Mouse (Mus musculus) brown adipose tissue, adult 24 weeks (tissue): Measurements from ENCODE around the gene Slc25a28. TPM values are rescaled to one million over a fixed set of nuclear protein-coding genes. Genes with fewer than 3 reads are reported as not detected.

Experiments used
- H3K27ac ChIP-seq: fragments of 200-500 bp; replicated peaks from 2 replicates; pipeline ENCODE4 v1.5.1; 2012; ENCODE audit warnings: low read depth, mild to moderate bottlenecking, low read length
- H3K4me1 ChIP-seq: fragments of 200-500 bp; 2 replicates; pipeline ENCODE4 v1.6.1; 2012; ENCODE audit warnings: low read length, mixed read lengths; ENCODE audit not compliant: control insufficient read depth, insufficient read depth, insufficient read length
- H3K4me3 ChIP-seq: fragments of 200-500 bp; 2 replicates; pipeline ENCODE4 v1.5.1; 2012; ENCODE audit warnings: low read depth, mild to moderate bottlenecking, low read length, moderate library complexity; ENCODE audit not compliant: insufficient read depth
- polyA plus RNA-seq: library from polyadenylated mRNA; stranded (reverse); fragments of >200 nt; gene quantifications from 2 replicates; pipeline ENCODE4 v1.2.4, GENCODE M21; 2012; ENCODE audit not compliant: missing spikeins, insufficient read depth, insufficient read length

Gene Slc25a28
- 33.1 and 35.6 TPM in 2 replicates for polyA plus RNA-seq

DNA sequence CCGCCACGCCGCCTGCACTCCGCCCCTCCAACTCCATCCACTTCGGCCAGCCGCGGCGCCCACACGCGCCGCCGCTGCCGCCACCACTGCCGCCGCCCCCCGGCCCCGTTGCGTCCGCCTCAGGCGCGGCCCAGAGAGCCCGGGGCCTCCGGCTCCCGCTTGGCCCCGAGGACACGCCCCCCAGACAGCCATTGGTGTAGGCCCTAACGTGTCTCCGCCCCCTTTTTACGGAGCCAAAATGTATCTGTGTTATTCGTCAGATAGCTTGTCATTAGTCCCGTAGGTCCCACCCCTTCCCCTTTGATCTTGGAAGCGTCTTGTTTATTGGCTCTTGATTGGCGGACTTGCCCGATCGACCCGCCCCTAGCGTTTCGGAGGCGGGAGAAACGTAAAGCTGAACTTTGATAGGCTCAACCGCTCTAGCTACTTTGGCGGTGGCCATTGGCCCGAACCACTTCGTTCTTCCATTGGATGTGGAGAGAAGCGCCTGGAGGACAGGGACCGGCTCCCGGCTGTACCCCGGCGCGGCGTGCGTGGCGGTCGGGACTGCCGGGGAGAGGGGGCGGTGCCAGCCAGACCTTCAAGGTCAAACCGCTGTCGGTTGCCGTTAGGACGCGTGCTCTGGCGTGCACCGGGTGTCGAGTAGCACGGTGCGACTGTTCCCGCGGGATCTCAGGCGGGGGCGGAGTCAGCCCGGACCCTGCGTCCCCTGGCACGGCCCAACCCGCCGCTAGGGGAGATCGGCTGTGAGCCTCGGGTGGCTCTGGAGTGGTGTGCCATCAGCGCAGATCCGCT is at the start of gene Slc25a28:
Gene Slc25a28, minus strand, starts transcription at position 152 of the 795 bp plus-strand sequence.
- peaks cover 11% of the 10 kb centered on the region for H3K4me1 ChIP-seq
- H3K4me3 ChIP-seq: peak within 1 kb of the TSS; percentile 98
- peak within 1 kb of the TSS; percentile 57 for H3K27ac ChIP-seq

DNA sequence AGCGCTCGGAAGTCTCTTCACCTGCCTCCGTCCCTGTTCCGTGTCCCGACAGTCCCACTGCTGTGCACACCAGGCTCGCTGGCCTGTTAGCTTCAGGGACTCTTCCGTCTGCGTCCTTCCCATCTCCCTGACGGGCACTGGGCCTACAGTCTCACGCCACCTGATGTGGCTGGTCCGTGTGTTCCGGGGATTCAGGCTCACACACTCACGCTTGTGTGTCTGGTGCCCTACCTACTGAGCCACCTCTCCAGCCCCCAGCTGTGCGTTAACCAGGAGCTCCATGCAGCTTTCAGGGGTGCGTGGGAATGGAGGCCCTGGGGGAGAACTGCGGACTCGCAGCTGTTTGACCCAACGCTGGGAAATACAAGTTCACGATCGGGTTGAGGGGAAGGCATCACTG is 49.5 kb upstream of the Slc25a28 start:
- peaks cover 4% of the 10 kb centered on the region; the same call in 1 of the 2 replicates for H3K4me1 ChIP-seq
- H3K4me3 ChIP-seq: no peak overlapping the region
- no peak overlapping the region for H3K27ac ChIP-seq

DNA sequence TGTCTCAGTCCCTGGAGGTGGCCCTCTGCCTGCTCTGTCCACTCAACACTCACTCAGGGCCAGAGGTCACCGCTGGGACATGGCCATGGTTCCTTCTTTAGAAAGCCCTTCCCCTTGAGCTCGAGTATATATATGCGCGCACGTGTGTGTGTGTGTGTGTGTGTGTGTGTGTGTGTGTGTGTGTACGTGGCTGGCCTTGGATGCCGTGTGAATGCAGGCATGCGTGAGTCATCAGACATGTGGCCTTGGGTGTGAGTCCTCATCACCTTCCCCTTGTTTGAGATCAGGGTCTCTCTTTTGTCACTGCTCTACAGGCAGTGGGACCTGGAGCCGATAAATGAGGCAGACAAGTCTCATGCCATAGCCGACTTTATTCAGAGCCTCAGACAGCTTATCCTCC is 48.8 kb upstream of the Slc25a28 start:
- H3K4me1 ChIP-seq: peaks cover 4% of the 10 kb centered on the region; the same call in 1 of the 2 replicates
- H3K4me3 ChIP-seq: no peak overlapping the region
- no peak overlapping the region for H3K27ac ChIP-seq

DNA sequence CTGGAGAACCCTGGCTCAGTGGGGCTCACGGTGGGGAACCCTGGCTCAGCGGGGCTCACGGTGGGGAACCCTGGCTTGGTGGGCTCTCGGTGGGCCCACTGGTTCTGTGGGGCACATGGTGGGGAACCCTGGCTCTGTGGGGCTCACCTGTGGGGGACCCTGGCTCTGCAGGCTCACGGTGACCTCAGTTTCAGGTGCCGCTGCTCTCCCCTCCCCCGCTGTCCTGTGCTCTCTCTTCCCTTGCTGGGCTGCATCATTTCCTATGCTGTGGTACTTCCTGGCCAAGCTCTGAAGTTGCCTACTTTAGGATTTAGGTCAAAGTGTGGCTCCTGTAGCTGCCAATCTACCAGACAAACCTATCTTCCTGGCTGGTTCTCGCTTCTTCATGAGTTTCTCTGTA is 48.2 kb upstream of the Slc25a28 start:
- Histone ChIP-seq H3K27ac (no peak overlapping the region), H3K4me3 (no peak overlapping the region), H3K4me1 (peaks cover 4% of the 10 kb centered on the region; the same call in 1 of the 2 replicates)

DNA sequence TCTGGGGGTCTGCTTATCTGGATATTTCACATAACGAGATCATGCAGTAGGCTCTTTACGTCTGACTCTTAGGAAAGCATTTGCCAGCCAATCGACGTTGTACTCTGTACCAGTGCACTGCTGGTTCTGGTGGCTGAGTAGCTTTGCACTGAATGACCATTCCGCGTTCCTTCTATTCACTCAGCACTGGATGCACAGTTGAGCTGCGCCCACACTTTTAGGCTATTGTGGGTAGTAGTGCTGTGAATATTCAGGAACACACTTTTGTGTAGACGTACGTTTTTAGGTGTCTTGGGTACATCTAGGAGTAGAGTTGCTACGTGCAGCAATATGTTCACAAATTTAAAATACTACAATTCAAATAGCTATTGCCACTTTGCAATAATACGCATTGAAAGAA is 45.4 kb upstream of the Slc25a28 start:
- peaks cover 4% of the 10 kb centered on the region; the same call in 1 of the 2 replicates for H3K4me1 ChIP-seq
- no peak overlapping the region for H3K27ac ChIP-seq
- H3K4me3 ChIP-seq: no peak overlapping the region

DNA sequence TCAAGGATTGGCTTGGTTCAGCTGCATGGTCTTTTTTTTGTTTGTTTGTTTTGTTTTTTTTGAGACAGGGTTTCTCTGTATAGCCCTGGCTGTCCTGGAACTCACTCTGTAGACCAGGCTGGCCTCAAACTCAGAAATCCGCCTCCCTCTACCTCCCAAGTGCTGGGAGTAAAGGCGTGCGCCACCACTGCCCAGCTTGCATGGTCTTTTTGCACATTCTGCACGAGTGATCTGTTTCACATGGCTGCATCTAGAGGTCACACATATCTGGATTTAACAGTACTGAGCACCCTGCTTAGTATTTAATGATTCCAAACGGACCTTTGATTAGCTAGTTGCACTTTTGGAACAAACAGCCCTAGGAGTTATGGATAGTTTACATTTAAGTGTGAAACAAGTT is 37.3 kb upstream of the Slc25a28 start:
- Histone ChIP-seq H3K27ac (no peak overlapping the region), H3K4me1 (no peaks in the 10 kb centered on the region), H3K4me3 (no peak overlapping the region)

DNA sequence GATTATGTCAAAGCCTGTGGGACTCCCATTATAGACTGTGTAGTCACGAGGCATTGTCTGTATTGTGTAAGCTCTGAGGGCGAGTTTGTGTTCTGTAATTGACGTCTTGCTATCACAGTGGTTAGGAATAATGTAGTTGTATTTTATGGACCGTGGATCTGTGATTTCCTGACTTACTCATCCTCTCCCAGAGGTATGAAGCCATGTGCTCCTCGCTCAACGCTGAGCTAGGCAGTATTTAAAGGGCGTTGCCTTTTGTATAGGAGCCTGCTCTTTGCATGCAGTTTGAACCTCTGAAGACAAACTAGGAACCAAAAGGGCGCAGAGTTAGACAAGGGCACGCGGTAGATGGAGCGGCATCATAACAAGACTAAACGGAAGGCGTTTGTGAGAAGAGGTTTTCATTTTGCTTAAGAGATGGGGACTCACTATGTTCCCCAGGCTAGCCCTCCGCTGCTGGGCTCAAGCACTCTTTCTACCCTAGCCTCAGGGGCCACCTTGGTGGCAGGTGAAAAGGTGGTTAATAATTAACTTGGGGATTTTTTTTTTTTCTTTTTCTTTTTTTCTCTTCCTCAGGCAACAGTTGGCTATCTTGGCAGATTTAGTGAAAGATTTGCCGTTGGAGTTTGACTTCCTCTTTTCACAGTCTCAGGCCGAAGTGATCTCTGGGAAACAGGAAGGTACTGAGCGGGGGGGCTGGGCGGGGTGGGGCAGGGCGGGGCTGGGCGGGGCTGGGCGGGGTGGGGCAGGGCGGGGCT is 36.7 kb upstream of the Slc25a28 start:
- no peak overlapping the region for H3K4me3 ChIP-seq
- H3K4me1 ChIP-seq: no peaks in the 10 kb centered on the region
- H3K27ac ChIP-seq: peak overlapping the region; percentile 50; the same call in 1 of the 2 replicates

DNA sequence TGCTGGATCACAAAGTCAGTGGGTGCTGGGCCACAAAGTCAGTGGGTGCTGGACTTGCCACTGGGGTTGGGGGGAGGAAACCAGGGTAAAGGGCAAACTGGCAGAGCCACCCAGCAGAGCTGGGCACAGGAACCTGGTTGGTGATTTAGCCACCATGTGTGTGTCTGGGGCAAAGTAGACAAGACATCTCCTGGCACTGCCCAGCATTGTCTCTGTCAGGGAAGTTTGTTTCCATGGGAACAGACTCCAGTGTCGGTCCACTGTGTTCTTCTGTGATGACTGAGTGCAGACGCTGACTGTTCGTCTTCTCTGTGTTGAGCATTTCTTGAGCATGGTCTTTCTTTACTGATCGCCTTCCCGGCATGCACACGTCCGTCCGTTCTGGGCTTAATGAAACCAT is 34.6 kb upstream of the Slc25a28 start:
- H3K4me3 ChIP-seq: no peak overlapping the region
- no peaks in the 10 kb centered on the region for H3K4me1 ChIP-seq
- H3K27ac ChIP-seq: 0 out of 2 replicates have a peak overlapping the region, but pooled peaks have one; percentile 24

DNA sequence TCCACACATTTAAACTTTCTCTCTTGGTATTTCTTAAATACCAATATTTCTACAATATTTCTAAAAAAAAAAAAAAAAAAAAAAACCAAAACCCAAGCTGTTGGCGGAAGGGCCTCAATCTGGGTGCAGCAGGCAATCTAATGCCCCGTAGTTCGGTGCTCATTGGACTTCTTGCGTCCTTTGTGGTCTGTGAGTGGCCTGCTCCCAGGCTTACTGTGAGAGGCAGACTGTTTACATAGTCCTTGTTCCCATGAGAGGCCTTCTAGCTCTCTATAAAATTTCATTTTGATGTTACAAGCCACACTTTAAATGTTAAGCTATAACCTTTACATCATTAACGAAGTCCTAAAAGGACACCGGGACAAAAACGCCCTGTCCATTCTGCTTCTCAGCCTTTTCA is 33.5 kb upstream of the Slc25a28 start:
- Histone ChIP-seq H3K27ac (no peak overlapping the region), H3K4me1 (no peaks in the 10 kb centered on the region), H3K4me3 (no peak overlapping the region)

DNA sequence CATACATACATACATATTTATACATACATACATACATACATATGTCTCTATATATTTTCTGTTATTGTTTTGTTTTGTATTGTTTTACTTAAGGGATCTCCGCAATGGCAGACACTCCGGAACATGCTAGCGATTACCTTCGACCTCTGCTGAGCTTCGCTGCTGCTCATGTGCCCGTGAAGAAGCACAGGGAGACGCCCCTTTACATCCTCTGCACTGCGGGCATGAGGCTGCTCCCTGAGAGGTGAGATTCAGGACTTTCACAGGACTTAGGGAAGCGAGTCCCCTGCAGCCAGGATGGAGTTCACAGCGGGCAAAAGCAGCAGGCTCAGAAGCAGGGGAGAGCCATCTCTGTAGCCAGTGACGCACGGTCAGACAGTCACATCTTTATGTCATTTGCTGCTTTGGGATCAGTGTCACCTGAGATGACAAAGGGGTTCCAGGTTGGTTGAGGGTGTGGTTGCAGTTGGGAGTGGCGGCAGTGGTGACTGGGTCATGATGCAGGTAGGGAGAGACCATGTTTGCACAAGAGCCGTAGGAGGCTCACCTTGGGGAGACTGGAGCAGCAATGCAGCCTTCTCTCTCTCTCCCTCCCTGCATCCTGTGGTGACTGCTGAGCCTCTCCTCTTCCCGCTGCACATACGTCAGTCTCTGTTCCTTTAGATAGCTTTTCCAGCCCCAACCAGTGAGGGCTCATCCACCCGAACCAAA is 30.3 kb upstream of the Slc25a28 start:
- H3K27ac ChIP-seq: no peak overlapping the region
- H3K4me3 ChIP-seq: no peak overlapping the region
- H3K4me1 ChIP-seq: no peaks in the 10 kb centered on the region

DNA sequence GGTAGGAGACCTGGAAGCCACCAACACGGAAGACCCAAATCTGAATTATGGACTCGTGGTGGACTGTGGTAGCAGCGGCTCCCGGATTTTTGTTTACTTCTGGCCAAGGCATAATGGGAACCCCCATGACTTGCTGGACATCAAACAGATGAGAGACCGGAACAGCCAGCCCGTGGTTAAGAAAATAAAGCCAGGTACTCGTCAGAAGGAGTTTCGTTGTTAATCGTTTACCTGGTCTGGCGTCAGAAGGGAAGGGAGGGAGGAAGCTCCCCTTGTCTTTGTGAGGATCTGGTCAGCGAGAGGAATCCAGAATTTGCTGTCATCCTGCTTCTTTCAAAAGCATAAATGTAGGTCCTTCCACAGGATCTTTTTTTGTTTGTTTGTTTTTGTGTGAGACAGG is 29.5 kb upstream of the Slc25a28 start:
- H3K27ac ChIP-seq: no peak overlapping the region
- H3K4me1 ChIP-seq: no peaks in the 10 kb centered on the region
- H3K4me3 ChIP-seq: no peak overlapping the region

DNA sequence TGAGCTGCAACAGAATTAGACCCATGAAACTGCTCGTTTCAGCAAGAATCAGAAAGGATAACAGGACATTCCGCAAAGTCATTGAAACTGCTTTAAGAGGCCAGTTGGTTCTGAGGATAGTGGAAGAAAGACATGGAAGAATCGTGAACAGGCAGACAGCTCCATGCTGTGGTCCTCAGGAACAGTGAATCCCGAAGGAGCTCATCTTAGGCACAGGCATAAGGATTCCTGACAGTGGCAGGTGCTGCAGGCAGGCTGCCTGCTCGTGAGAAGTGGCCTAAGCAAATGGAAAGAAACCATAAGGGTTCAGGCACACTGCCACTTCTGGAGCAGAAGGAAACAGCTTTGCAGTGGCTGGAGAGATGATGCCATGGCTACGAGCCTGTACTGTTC is 25.1 kb upstream of the Slc25a28 start:
- no peaks in the 10 kb centered on the region for H3K4me1 ChIP-seq
- no peak overlapping the region for H3K4me3 ChIP-seq
- H3K27ac ChIP-seq: no peak overlapping the region

DNA sequence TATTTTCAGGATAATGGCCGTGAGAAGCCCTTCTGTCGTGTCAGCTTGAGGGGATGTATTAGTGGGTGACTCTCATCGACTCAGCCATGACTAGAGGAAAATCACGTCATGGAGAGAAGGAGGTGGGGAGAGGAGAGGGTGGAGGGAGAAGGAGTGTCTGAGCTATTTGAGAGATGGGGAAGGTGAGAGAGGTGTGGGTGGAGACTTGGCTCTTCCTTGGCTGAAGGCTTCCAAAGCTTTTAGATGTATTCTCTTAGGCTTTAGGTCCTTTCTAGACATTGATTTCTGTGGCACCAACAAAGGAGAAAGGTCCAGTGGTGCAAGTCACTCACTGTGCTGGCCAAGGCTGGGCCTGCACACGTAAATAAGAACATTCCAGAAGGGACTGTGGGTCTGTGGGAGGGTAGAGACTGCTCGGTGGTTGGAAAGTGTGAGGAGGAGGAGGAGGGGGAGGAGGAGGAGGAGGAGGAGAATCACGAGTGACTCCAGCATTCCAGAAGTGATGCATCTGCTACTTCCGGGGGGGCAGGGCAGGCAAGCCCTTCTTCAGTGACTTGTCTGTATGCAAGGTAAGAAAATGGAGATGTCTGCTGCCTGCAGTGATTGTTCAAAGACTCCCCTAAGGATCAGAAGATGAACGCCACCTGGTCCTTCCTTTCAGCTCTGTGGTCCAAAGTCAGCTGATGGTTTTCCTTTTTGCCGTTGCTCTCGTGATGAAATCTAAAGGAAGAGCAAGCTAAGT is 24.5 kb upstream of the Slc25a28 start:
- no peak overlapping the region for H3K4me3 ChIP-seq
- no peak overlapping the region for H3K27ac ChIP-seq
- H3K4me1 ChIP-seq: no peaks in the 10 kb centered on the region

DNA sequence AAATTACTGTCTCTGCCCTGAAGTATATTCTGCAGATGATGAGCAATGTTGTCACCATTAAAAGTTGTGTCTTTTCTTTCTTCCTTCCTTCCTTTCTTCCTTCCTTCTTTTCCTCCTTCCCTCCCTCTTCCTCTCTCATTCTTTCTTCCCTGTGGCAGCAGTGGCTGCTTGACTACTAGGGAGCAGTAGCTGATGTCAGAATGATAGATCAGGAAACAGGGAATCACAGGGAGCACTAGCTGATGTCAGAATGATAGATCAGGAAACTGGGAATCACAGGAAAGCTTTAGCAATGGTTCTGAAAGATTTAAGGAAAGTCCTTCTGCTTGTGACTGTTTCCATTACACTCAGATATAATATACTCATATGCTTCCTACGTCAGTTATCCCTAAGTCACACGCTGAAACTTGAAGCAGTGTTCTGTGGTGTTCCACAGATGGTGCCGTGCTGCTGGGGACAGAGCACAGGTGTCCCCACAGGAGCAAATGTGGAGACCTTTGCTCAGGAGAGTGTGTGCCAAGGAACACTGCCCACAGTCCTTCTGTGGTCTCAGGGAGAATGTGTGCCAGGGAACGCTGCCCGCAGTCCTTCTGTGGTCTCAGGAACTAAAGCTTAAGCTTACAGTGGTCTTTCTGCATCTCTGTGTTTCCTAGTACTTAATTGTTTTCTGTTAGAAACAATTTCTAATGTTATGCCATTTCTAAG is 23.1 kb upstream of the Slc25a28 start:
- Histone ChIP-seq H3K4me1 (no peaks in the 10 kb centered on the region), H3K4me3 (no peak overlapping the region), H3K27ac (no peak overlapping the region)
